11 mouse cellular contexts compared by ENCODE assay signal in genomic region chr12:103513451-103513871, GRCm38 (mm10). TPM values are rescaled to one million over a fixed set of nuclear protein-coding genes. Genes with fewer than 3 reads are reported as not detected.
DNase-seq lines count a peak whose midpoint lies in the region; ATAC-seq lines count a peak whose summit lies in the region.
"Had no signal": no experiment of that assay in that cellular context is flagged by ENCODE, and none has a peak within 500 bp of the region (broad histone marks: within the 10 kb centered on the region; RNA-seq: fewer than 3 reads in every experiment).

No protein-coding gene starts in this region.

- H3K9me3 ChIP-seq in forebrain, embryonic 15.5 days, result no peaks in the 10 kb centered on the region
- no peaks in the 10 kb centered on the region for H3K9me3 ChIP-seq in midbrain, embryonic 15.5 days
- H3K9me3 ChIP-seq: heart, embryonic 13.5 days had no signal

- H3K36me3 ChIP-seq in forebrain, embryonic 15.5 days, result no peaks in the 10 kb centered on the region
- no peaks in the 10 kb centered on the region for H3K36me3 ChIP-seq in midbrain, embryonic 15.5 days (replicated peaks)
- H3K36me3 ChIP-seq: heart, embryonic 13.5 days had no signal

- H3K9ac ChIP-seq in forebrain, embryonic 15.5 days (replicated peaks), result no peak overlapping the region
- H3K9ac ChIP-seq in midbrain, embryonic 15.5 days, result no peak overlapping the region
- H3K9ac ChIP-seq: heart, embryonic 13.5 days had no signal

- H3K4me3 ChIP-seq in forebrain, embryonic 15.5 days, result no peak overlapping the region
- H3K4me3 ChIP-seq in midbrain, embryonic 15.5 days, result no peak overlapping the region
- H3K4me3 ChIP-seq: heart, embryonic 13.5 days had no signal

- peak; percentile 92 for ATAC-seq in forebrain, embryonic 15.5 days (replicated peaks)
- peak; percentile 92 for ATAC-seq in midbrain, embryonic 15.5 days (replicated peaks)
- no peak for ATAC-seq in CD4-positive, CD25-positive, alpha-beta regulatory T cell, adult 4 months

- no peak overlapping the region for H3K4me2 ChIP-seq in forebrain, embryonic 15.5 days (replicated peaks)
- no peak overlapping the region for H3K4me2 ChIP-seq in midbrain, embryonic 15.5 days
- H3K4me2 ChIP-seq: heart, embryonic 13.5 days had no signal

- H3K27ac ChIP-seq in forebrain, embryonic 15.5 days (replicated peaks), result 0 out of 2 replicates have a peak overlapping the region, but pooled peaks have one; percentile 37
- peak overlapping the region; percentile 52 for H3K27ac ChIP-seq in midbrain, embryonic 15.5 days
- H3K27ac ChIP-seq: heart, embryonic 13.5 days had no signal

- peaks cover 13% of the 10 kb centered on the region for H3K4me1 ChIP-seq in forebrain, embryonic 15.5 days
- H3K4me1 ChIP-seq in midbrain, embryonic 15.5 days, result peaks cover 8% of the 10 kb centered on the region
- H3K4me1 ChIP-seq: heart, embryonic 13.5 days had no signal

- DNase-seq in brain, adult 2 months (ENCODE audit: low read depth, low spot score), result peak; percentile 91
- peak; percentile 83 for DNase-seq in layer of hippocampus, adult 9-11 months
- no peak for DNase-seq in lung, postnatal 14 days
- no peak for DNase-seq in adrenal gland, adult 8-10 months
- no peak for DNase-seq in ovary, postnatal 10 days (ENCODE audit: low spot score)

- WGBS in forebrain, embryonic 15.5 days, result 8% methylated on average over 4 of the region's 4 CpGs
- WGBS in midbrain, embryonic 15.5 days, result 15% methylated on average over 4 of the region's 4 CpGs

- H3K27me3 ChIP-seq in forebrain, embryonic 15.5 days, result 0 out of 2 replicates have a peak, but pooled peaks cover 3% of the 10 kb centered on the region
- no peaks in the 10 kb centered on the region for H3K27me3 ChIP-seq in midbrain, embryonic 15.5 days (replicated peaks)

RNA-seq across cellular contexts. Expression of gene Ppp4r4, which starts 18.6 kb away (rescaled TPM):
- 1.8 and 1.9 TPM in 2 replicates for polyA plus RNA-seq in forebrain, embryonic 15.5 days (2015; fragmentation: Nextera tagmentation; extraction: Ambion mirVana)
- 2.7 and 2.9 TPM in 2 replicates for polyA plus RNA-seq in midbrain, embryonic 15.5 days (2015; fragmentation: Nextera tagmentation; extraction: Ambion mirVana)
- total RNA-seq in adrenal gland, adult 8-10 months (2022), result 10 to 100 TPM in 1 of 4 experiments, 1 to 10 TPM in 3; 4.0 to 11.1 (median 7.3) TPM
- under 1 TPM in 1 of 2 experiments, not detected in 1; 0.36 TPM for polyA plus RNA-seq in CD4-positive, CD25-positive, alpha-beta regulatory T cell, adult 4 months (2017; shearing (Covaris generic))
- total RNA-seq: megakaryocyte progenitor cell, adult 5-6 weeks had no signal

RNA-seq across cellular contexts. Expression of gene Ifi27l2b, which starts 56.4 kb away (rescaled TPM):
- polyA plus RNA-seq in forebrain, embryonic 15.5 days (2015; fragmentation: Nextera tagmentation; extraction: Ambion mirVana), result not detected in 2 replicates
- not detected in 2 replicates for polyA plus RNA-seq in midbrain, embryonic 15.5 days (2015; fragmentation: Nextera tagmentation; extraction: Ambion mirVana)
- not detected for total RNA-seq in adrenal gland, adult 8-10 months (2022)
- polyA plus RNA-seq in CD4-positive, CD25-positive, alpha-beta regulatory T cell, adult 4 months (2017; shearing (Covaris generic)), result under 1 TPM in 1 of 2 experiments, not detected in 1; 0.40 TPM
- total RNA-seq: megakaryocyte progenitor cell, adult 5-6 weeks had no signal
- polyA plus RNA-seq: heart, embryonic 13.5 days; limb, embryonic 11.5 days had no signal

Comparison
In these comparisons a context has a peak if more than half of its experiments do, and no peak if none do; other contexts are left out.
1. DNase-seq: peak in brain, adult 2 months (single experiment) and layer of hippocampus, adult 9-11 months (single experiment); none in lung, postnatal 14 days (single experiment), adrenal gland, adult 8-10 months (single experiment) and ovary, postnatal 10 days (single experiment).